Mouse (Mus musculus) cerebellum, postnatal 25 days (tissue): ENCODE data around the gene Enc1.

Source experiments
- DNase-seq, 2 experiments: peaks; one replicate each; pipeline ENCODE4 v3.0.0; 2021; ENCODE audit warnings: mixed read lengths in 2 of 2

Enc1 gene

GRCm38 (mm10) chr13:97295101-97295852 is 54.4 kb downstream of the Enc1 start:
- DNase-seq: no peak

- DNase-seq: no peak
These were observed 54.9 kb downstream of the Enc1 start for GRCm38 (mm10) chr13:97295853-97296219.

GRCm38 (mm10) chr13:97296281-97296680 is 55.4 kb downstream of the Enc1 start:
- DNase-seq: no peak

DNA sequence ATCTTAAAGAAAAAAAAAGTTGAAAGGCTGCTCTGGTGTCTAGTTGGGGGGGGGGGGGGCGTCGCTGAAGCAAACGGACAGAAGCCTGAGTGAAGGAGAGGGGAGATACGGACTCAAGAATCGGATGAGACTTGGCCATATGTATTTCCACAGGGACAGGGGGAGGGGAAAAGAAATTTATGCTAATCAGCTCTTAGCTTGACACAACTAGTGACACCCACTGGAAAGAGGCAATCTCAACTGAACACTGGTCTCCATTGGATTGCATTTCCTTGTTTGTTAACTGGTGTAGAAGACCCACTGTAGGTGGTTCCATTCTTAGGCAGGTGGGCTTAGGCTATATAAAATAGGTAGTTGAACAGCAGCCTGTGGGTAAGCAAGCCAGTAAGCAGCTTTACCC is 55.9 kb downstream of the Enc1 start:
- DNase-seq: no peak

DNA sequence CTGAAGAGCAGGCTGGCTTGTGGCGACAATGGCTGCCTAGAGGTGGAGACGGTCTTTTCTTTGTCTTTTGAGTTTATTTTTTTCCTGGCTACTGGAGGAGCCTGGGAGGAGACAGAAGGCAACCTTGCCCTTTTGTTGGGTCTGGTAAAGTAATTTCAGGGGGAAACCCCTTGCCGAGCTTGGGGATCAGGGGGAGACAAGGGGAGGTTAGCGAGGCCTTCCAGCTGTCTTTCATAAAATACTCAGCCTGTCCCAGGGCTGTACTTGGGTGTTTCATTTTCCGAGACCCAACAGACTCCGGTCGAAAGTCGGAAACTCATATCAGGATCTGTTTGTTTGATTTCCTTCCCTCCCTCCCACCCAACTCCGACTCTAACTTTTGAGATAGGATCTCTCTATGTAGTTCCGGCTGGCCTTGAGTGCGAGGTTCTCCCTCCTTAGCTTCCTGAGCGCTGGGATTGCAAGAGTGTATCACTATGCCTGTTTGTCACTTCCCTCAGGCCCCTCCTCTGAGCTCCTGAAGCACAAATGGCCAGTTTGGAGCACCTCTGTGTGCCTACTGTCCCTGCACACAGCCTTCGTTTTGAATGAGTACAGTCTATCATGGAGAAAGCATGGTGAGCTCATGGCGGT is 56.6 kb downstream of the Enc1 start:
- no peak for DNase-seq

DNA sequence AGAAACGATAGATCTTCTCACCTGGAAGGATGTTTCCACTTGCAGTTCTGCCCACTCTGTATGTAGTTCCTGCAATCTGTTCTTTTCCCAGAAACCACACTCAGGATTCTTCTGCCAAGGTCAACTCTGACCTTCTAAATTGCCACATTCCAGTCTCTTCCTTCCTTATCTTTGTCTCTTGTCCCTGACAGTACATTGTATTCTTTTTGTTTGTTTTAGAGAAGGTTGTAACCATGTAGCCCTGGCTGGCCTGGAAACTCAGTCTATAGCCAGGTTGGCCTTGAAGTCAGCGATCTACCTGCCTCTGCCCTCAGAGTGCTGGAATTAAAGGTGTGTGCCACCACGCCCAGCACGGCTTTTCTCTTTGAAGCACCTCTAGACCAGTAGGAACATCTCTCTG is 58.0 kb downstream of the Enc1 start:
- no peak for DNase-seq

DNA sequence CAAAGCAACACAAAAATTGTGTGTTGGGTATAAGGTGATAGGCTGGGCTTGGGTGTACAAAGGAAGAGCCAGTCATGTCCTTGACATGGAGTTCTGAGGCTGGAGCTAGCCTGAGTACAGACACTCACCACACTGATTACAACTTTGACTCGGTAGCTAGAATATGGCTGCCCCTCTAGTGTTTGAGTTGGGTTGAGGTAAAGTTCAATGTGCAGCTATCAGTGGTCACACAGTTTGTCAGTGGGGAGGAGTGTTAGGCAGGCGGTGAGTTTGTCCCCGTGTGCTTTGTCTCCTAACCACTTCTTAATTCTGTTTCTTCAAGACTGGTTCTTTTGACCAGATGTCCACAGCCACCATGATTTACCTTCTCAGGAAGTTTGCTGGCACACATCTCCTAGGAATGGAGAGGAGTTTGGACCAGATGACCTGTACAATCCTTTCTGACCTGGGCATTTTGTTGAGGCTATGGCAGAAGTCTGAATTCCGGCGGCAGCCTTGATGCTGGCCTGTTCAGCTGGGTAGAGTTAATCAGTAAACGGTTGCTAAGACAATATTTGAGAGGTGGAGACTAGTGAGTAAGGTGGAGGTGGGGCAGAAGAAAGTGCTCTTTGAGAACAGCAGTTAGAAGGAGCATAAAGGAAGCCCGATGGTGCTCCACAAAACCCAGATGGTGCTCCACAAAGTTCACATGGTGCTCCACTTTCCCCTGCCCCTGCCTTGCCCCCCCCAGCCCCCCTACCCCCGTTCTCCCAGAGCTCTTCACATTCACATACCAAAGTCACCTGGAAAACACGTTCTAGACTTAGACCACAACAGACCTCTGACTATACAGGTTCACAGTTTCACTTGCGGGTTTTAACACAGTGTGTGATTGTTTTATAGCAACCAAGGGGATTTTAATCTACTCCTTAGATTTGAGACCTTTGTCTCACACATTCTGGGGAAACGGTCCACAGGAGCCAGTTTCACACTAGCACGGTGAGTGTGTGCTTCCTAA is 59.3 kb downstream of the Enc1 start:
- DNase-seq: no peak
